Mouse (Mus musculus) liver, postnatal 0 days (tissue): ENCODE data around the gene Fryl.

Source experiments
- CTCF ChIP-seq: sonication (generic); IDR thresholded peaks from 2 replicates; pipeline ENCODE4 v1.5.1; 2016; ENCODE audit warnings: antibody characterized with exemption, low read depth
- EP300 ChIP-seq: IDR thresholded peaks from 2 replicates; pipeline ENCODE4 v1.6.1; 2016; ENCODE audit warnings: antibody characterized with exemption, low read depth, mild to moderate bottlenecking

DNA sequence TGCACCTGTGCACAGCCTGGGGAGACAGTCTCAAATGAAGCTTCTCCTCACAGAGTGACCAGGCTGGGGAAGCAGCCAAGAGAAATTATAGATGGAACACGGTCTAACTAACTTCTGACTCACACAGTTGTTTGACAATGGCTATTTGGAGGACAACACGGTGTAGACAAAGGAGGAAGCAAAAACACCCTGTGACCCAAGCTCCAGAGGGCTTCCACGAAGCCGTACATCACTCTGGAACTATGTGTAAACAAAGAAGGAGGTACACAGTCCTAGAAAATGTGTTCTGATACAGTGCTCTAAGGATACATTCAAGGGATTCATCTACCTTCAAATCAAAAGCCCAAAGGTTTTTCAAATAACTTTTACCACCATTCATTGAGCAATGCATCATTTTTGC, 71.0 kb downstream of the Fryl start:
- TF ChIP-seq CTCF, result no peak
- no peak for TF ChIP-seq EP300
